Mouse (Mus musculus) kidney, embryonic 16.5 days (tissue): ENCODE measurements around the gene Mtmr10. TPM values are rescaled to one million over a fixed set of nuclear protein-coding genes. Genes with fewer than 3 reads are reported as not detected.

ENCODE experiments used
- ATAC-seq: fragments of 200-750 bp; cut with Nextera tagmentation; 2 replicates; pipeline ENCODE4 v1.8.0; 2017; ENCODE audit warnings: moderate TSS enrichment; ENCODE audit not compliant: low FRiP score, low TSS enrichment
- H3K27ac ChIP-seq: fragments of 300-500 bp; sonication (generic); 2 replicates; pipeline ENCODE4 v1.5.1; 2014; ENCODE audit warnings: low read length
- H3K27me3 ChIP-seq: fragments of 300-500 bp; sonication (generic); 2 replicates; pipeline ENCODE4 v1.6.1; 2014; ENCODE audit warnings: low read length, control low read depth, mixed read lengths; ENCODE audit not compliant: insufficient read depth
- H3K36me3 ChIP-seq: fragments of 300-500 bp; sonication (generic); 2 replicates; pipeline ENCODE4 v1.6.1; 2014; ENCODE audit warnings: low read length, control low read depth, mixed read lengths; ENCODE audit not compliant: insufficient read depth
- H3K4me1 ChIP-seq: fragments of 300-500 bp; sonication (generic); 2 replicates; pipeline ENCODE4 v1.6.1; 2014; ENCODE audit warnings: low read length, control low read depth, mixed read lengths; ENCODE audit not compliant: insufficient read depth
- H3K4me2 ChIP-seq: fragments of 300-500 bp; sonication (generic); replicated peaks from 2 replicates; pipeline ENCODE4 v1.6.1; 2014; ENCODE audit warnings: low read depth, low read length
- H3K4me3 ChIP-seq: fragments of 300-500 bp; sonication (generic); 2 replicates; pipeline ENCODE4 v1.5.1; 2014; ENCODE audit warnings: mild to moderate bottlenecking, low read length
- H3K9ac ChIP-seq: fragments of 300-500 bp; sonication (generic); replicated peaks from 2 replicates; pipeline ENCODE4 v1.6.1; 2014; ENCODE audit warnings: low read length
- H3K9me3 ChIP-seq: fragments of 300-500 bp; sonication (generic); 2 replicates; pipeline ENCODE4 v1.6.1; 2016; ENCODE audit warnings: low read length, control low read depth
- WGBS: fragments of 180-500 bp; shearing (Covaris S2); extraction: QIAGEN DNeasy Blood & Tissue Kit; methylation state at CpG from one replicate; pipeline ENCODE4 v1.1.7; 2014; 5-methylcytosine and 5-hydroxymethylcytosine counted together
- polyA plus RNA-seq: library from polyadenylated mRNA; unstranded; fragments of >200 nt; fragmentation: Nextera tagmentation; extraction: Ambion mirVana; gene quantifications from 2 replicates; pipeline ENCODE4 v1.2.1, GENCODE M21; 2015

The Mtmr10 gene
- 10.0 and 10.2 TPM in 2 replicates for polyA plus RNA-seq

DNA sequence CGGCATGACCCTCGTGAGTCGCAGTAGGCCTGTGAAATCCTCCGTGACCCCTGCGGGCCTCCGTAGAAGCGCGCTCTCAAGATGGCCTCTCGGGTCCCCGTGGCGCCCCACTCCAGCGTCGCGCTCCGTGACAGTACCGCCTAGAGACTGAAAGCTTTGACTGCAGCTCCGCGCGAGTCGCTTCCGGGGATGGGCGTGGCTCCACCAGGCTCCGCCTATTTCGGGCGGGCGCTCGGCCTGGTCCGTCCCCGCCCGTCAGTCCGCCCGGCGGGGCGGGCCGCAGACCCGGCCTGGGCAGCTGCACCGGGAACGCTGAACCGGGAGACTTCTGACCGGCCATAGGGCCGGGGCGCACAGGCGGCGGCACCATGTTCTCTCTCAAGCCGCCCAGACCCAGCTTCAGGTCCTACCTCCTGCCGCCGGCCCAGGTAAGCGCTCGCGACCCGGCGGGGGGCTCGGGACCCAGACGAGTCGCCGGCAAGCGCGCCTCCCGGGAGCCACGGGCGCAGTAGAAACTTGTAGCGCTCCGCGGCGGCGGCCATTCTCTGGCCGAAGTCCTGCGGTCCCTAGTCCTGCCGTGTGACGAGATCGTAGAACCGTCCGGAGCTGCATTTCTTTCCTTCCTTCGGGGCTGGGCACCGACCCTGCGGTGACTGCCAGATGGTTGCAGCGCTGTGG lies at the start of gene Mtmr10:
Gene Mtmr10 (plus strand): TSS at position 240 of the 678 bp plus-strand sequence.
- under 1% methylated on average over 77 of the region's 77 CpGs for WGBS
- H3K4me1 ChIP-seq = peaks cover 4% of the 10 kb centered on the region; the same call in 1 of the 2 replicates
- no peaks in the 10 kb centered on the region for H3K9me3 ChIP-seq
- peak within 1 kb of the TSS; percentile 84 for H3K9ac ChIP-seq
- ATAC-seq = peak; percentile 99
- no peaks in the 10 kb centered on the region for H3K36me3 ChIP-seq
- peak within 1 kb of the TSS; percentile 79 for H3K4me2 ChIP-seq
- peak within 1 kb of the TSS; percentile 81 for H3K4me3 ChIP-seq
- no peaks in the 10 kb centered on the region for H3K27me3 ChIP-seq
- peak within 1 kb of the TSS; percentile 78 for H3K27ac ChIP-seq

DNA sequence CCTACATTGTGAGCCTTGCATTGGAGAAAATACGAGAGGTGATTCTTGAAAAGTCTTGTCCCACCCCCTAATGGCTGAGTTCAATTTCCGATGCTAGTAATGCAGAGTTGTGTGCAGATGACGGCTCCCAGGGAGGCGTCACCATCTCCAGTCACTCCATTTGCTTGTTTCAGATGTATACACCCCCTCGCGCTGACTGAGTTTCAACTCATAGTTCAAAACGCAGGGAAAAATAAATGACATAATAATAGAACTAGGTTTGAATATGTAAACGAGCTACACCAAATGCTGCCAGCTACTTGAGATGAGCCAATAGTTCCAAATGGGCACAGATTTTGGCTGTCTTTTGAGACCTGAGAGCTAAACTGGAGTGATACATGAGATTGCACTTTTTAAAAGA lies 49.7 kb upstream of the Mtmr10 start:
- Histone ChIP-seq H3K9ac (no peak overlapping the region), H3K9me3 (no peaks in the 10 kb centered on the region), H3K4me2 (no peak overlapping the region), H3K27me3 (no peaks in the 10 kb centered on the region), H3K36me3 (no peaks in the 10 kb centered on the region), H3K4me1 (no peaks in the 10 kb centered on the region), H3K27ac (no peak overlapping the region), H3K4me3 (no peak overlapping the region)
- WGBS = 93% methylated on average over 8 of the region's 8 CpGs
- ATAC-seq = no peak

DNA sequence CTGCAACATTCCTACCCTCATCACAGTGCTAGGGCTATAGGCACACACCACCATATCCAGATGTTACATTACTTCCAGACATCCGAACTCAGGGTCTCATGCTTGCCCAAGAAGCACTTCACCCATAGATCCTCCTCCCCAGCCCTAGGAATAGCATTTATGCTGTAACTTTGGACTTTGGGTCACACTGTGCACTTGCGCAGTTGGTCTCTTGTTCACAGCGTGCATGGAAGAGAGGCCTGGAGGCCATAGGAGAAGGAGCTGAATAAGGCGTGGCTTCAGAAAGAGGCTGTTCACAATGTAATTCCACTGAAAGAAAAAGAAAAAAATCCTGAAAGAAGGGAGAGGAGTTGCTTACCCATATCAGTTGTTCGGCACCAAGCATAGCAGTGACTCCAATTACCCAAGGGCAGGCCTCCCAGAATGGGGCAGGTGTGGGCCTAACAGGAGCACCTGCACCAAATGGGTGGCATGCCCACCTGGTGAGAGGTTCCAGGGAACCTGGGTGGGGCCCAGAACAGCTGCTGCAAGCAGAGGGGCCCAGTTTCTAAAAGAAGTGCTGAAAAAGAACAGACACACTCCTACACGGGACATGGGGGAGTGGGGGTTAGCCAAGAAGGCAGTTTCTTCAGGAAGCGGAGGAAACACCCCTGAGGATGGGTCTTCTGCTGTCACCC lies 48.9 kb upstream of the Mtmr10 start:
- no peak for ATAC-seq

DNA sequence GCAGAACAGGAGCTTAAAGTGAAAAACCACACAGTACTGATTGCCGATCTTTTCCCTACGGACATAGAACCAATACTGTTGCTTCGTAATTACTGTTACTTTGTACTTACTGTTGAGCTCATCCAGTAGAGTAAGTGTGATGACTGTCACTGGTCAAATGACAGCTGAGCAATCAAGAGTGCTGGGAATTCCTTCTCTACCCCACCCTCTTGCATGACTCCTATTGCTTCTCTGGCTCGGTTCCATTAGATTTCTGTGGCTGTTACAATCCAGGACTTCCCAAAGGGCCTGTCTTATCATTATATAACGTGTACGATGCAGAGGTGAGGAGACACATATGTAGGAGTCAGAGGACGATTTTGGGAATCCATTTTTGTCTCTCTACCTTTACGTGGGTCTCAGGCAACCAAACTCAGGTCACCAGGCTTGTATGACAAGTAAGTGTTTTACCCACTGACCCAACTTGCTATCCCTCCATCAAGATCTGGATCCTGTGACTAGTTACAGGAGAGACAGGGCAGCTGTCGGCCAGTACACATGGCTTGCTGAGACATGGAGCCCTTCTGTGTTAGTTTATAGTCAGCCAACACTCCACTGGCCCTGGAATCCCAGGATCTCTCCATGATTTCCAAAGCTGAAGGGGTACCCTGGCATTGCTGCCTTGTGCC lies 48.2 kb upstream of the Mtmr10 start:
- no peaks in the 10 kb centered on the region for H3K9me3 ChIP-seq
- WGBS = 84% methylated on average over 9 of the region's 9 CpGs
- H3K36me3 ChIP-seq = no peaks in the 10 kb centered on the region
- no peak overlapping the region for H3K9ac ChIP-seq
- H3K27ac ChIP-seq = no peak overlapping the region
- no peak for ATAC-seq
- no peak overlapping the region for H3K4me2 ChIP-seq
- no peaks in the 10 kb centered on the region for H3K27me3 ChIP-seq
- no peak overlapping the region for H3K4me3 ChIP-seq
- no peaks in the 10 kb centered on the region for H3K4me1 ChIP-seq

More for the DNA sequence above, 48.9 kb upstream of the Mtmr10 start:
- Histone ChIP-seq H3K9me3 (no peaks in the 10 kb centered on the region), H3K36me3 (no peaks in the 10 kb centered on the region), H3K4me1 (no peaks in the 10 kb centered on the region), H3K4me2 (no peak overlapping the region), H3K9ac (no peak overlapping the region), H3K27me3 (no peaks in the 10 kb centered on the region), H3K4me3 (no peak overlapping the region), H3K27ac (no peak overlapping the region)
- WGBS = 85% methylated on average over 7 of the region's 7 CpGs

- Histone ChIP-seq H3K4me1 (no peaks in the 10 kb centered on the region), H3K9ac (no peak overlapping the region), H3K4me2 (no peak overlapping the region), H3K27ac (no peak overlapping the region), H3K9me3 (no peaks in the 10 kb centered on the region), H3K27me3 (no peaks in the 10 kb centered on the region), H3K36me3 (no peaks in the 10 kb centered on the region), H3K4me3 (no peak overlapping the region)
- 70% methylated on average over 4 of the region's 4 CpGs for WGBS
- ATAC-seq = no peak
Measured at GRCm38 (mm10) chr7:64239806-64240315, 47.6 kb upstream of the Mtmr10 start.

- 71% methylated on average over 4 of the region's 4 CpGs for WGBS
- no peaks in the 10 kb centered on the region for H3K4me1 ChIP-seq
- no peak overlapping the region for H3K4me3 ChIP-seq
- H3K27me3 ChIP-seq = no peaks in the 10 kb centered on the region
- no peaks in the 10 kb centered on the region for H3K36me3 ChIP-seq
- ATAC-seq = no peak
- H3K9ac ChIP-seq = no peak overlapping the region
- H3K9me3 ChIP-seq = no peaks in the 10 kb centered on the region
- no peak overlapping the region for H3K27ac ChIP-seq
- no peak overlapping the region for H3K4me2 ChIP-seq
Measured at GRCm38 (mm10) chr7:64242424-64242823, 45.0 kb upstream of the Mtmr10 start.

GRCm38 (mm10) chr7:64244371-64244770 lies 43.1 kb upstream of the Mtmr10 start:
- WGBS = 75% methylated on average over 6 of the region's 6 CpGs

GRCm38 (mm10) chr7:64246713-64247112 lies 40.7 kb upstream of the Mtmr10 start:
- WGBS = 82% methylated on average over 4 of the region's 4 CpGs
- ATAC-seq = no peak
- Histone ChIP-seq H3K4me3 (no peak overlapping the region), H3K4me2 (no peak overlapping the region), H3K27me3 (no peaks in the 10 kb centered on the region), H3K4me1 (no peaks in the 10 kb centered on the region), H3K9me3 (no peaks in the 10 kb centered on the region), H3K9ac (no peak overlapping the region), H3K27ac (no peak overlapping the region), H3K36me3 (no peaks in the 10 kb centered on the region)

More at GRCm38 (mm10) chr7:64244371-64244770, 43.1 kb upstream of the Mtmr10 start:
- H3K4me2 ChIP-seq = no peak overlapping the region
- no peak for ATAC-seq
- no peak overlapping the region for H3K27ac ChIP-seq
- no peaks in the 10 kb centered on the region for H3K36me3 ChIP-seq
- no peaks in the 10 kb centered on the region for H3K27me3 ChIP-seq
- no peaks in the 10 kb centered on the region for H3K9me3 ChIP-seq
- H3K9ac ChIP-seq = no peak overlapping the region
- H3K4me3 ChIP-seq = no peak overlapping the region
- no peaks in the 10 kb centered on the region for H3K4me1 ChIP-seq

DNA sequence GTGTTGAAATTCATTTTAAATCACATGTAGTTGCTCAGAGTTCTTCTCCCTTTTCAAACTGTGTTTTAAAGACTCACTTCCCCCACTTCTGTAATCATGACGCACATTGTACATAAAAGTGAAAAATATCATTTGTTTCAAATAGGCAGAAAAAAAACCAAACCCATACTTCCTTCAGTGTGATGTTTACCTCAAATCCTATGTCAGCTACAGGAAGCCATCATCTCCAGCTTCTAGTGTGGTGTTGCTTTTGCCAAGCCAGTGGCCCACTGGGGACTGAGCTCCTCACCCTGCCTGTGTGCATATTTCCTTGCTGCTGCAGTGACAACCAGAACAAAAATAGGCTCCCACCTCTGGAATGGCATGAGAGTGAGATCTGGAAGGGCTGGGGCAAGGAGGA lies 39.1 kb upstream of the Mtmr10 start:
- H3K4me3 ChIP-seq = no peak overlapping the region
- no peaks in the 10 kb centered on the region for H3K36me3 ChIP-seq
- no peak overlapping the region for H3K9ac ChIP-seq
- WGBS = 67% methylated on average over 1 of the region's 1 CpGs
- H3K27ac ChIP-seq = no peak overlapping the region
- no peak overlapping the region for H3K4me2 ChIP-seq
- no peaks in the 10 kb centered on the region for H3K9me3 ChIP-seq
- no peak for ATAC-seq
- H3K4me1 ChIP-seq = no peaks in the 10 kb centered on the region
- H3K27me3 ChIP-seq = no peaks in the 10 kb centered on the region
